Mouse (Mus musculus) spleen, adult 2 months (tissue): Measurements from ENCODE around the gene Ermard. TPM values are rescaled to one million over a fixed set of nuclear protein-coding genes. Genes with fewer than 3 reads are reported as not detected.
"Not testable (repeated sequence)": the region's sequence is repeated elsewhere in the genome, so short reads cannot be mapped to it uniquely, and the experiment has no call there.

Source experiments
- DNase-seq, 2 experiments: peaks; one replicate each; pipeline versions ENCODE4 v3.0.0 to v3.0.0-alpha.2; 2012 to 2021; ENCODE audit warnings: low spot score in 2 of 2, low read depth in 1 of 2
- H3K27ac ChIP-seq: fragments of 200-500 bp; 2 replicates; pipeline ENCODE4 v1.5.1; 2012; ENCODE audit warnings: low read length, inconsistent platforms; ENCODE audit not compliant: insufficient read depth
- H3K27me3 ChIP-seq: fragments of 200-500 bp; 2 replicates; pipeline ENCODE4 v1.6.1; 2012; ENCODE audit warnings: mild to moderate bottlenecking, moderate library complexity, low read length, inconsistent platforms; ENCODE audit not compliant: control insufficient read depth, insufficient read depth
- H3K36me3 ChIP-seq: fragments of 200-500 bp; 2 replicates; pipeline ENCODE4 v1.6.1; 2012; ENCODE audit warnings: mild to moderate bottlenecking, low read length, inconsistent platforms; ENCODE audit not compliant: control insufficient read depth, insufficient read depth
- H3K4me1 ChIP-seq: fragments of 200-500 bp; 2 replicates; pipeline ENCODE4 v1.6.1; 2011; ENCODE audit warnings: inconsistent platforms; ENCODE audit not compliant: control insufficient read depth, insufficient read depth, insufficient read length
- H3K4me3 ChIP-seq: fragments of 200-500 bp; 2 replicates; pipeline ENCODE4 v1.5.1; 2011; ENCODE audit warnings: mild to moderate bottlenecking, inconsistent platforms; ENCODE audit not compliant: insufficient read depth, insufficient read length; ENCODE audit errors: extremely low read depth
- WGBS: fragments of 180-500 bp; shearing (Covaris S2); methylation state at CpG from one replicate; pipeline ENCODE4 v1.1.7; 2018; 5-methylcytosine and 5-hydroxymethylcytosine counted together
- polyA plus RNA-seq: library from polyadenylated mRNA; depleted of rRNA; stranded (reverse); fragments of >200 nt; gene quantifications from 2 replicates; pipeline ENCODE4 v1.2.3, GENCODE M21; 2012

Ermard gene
- polyA plus RNA-seq, 1 experiment = 43.1 TPM

GRCm38 (mm10) chr17:15024502-15025193, 16.4 kb upstream of the Ermard start:
- not testable (repeated sequence) for H3K27ac ChIP-seq, H3K4me3 ChIP-seq, H3K36me3 ChIP-seq, H3K4me1 ChIP-seq, H3K27me3 ChIP-seq, DNase-seq
- no CpG with 5 or more reads among the region's 48 CpGs for WGBS

GRCm38 (mm10) chr17:15025513-15025912, 15.5 kb upstream of the Ermard start:
- not testable (repeated sequence) for H3K4me3 ChIP-seq, DNase-seq, H3K36me3 ChIP-seq, H3K27me3 ChIP-seq, H3K4me1 ChIP-seq, H3K27ac ChIP-seq
- WGBS = no CpG with 5 or more reads among the region's 6 CpGs

- H3K27me3 ChIP-seq, H3K27ac ChIP-seq, H3K36me3 ChIP-seq, H3K4me1 ChIP-seq, DNase-seq, H3K4me3 ChIP-seq: not testable (repeated sequence)
- WGBS = no CpG with 5 or more reads among the region's 4 CpGs
Observed at GRCm38 (mm10) chr17:15031414-15031813, 9.6 kb upstream of the Ermard start.

- DNase-seq, H3K27me3 ChIP-seq, H3K27ac ChIP-seq, H3K4me1 ChIP-seq, H3K36me3 ChIP-seq, H3K4me3 ChIP-seq: not testable (repeated sequence)
- no CpG with 5 or more reads among the region's 3 CpGs for WGBS
Observed at GRCm38 (mm10) chr17:15040455-15040854, 553 bp upstream of the Ermard start.

- not testable (repeated sequence) for DNase-seq, H3K27ac ChIP-seq, H3K4me3 ChIP-seq, H3K36me3 ChIP-seq, H3K27me3 ChIP-seq, H3K4me1 ChIP-seq
- WGBS = no CpG with 5 or more reads among the region's 1 CpGs
Observed at GRCm38 (mm10) chr17:15050338-15050737, 9.3 kb downstream of the Ermard start.

- not testable (repeated sequence) for H3K4me1 ChIP-seq, DNase-seq, H3K27me3 ChIP-seq, H3K27ac ChIP-seq, H3K4me3 ChIP-seq
- WGBS = 80% methylated on average over 1 of the region's 1 CpGs
- peaks cover 11% of the 10 kb centered on the region for H3K36me3 ChIP-seq
Observed at GRCm38 (mm10) chr17:15052766-15053165, 11.8 kb downstream of the Ermard start.

GRCm38 (mm10) chr17:15053183-15053828, 12.3 kb downstream of the Ermard start:
- not testable (repeated sequence) for DNase-seq, H3K27ac ChIP-seq, H3K4me3 ChIP-seq, H3K4me1 ChIP-seq, H3K27me3 ChIP-seq
- over 99% methylated on average over 6 of the region's 8 CpGs for WGBS
- peaks cover 15% of the 10 kb centered on the region for H3K36me3 ChIP-seq

GRCm38 (mm10) chr17:15053829-15054200, 12.8 kb downstream of the Ermard start:
- H3K27ac ChIP-seq, H3K4me1 ChIP-seq, DNase-seq, H3K4me3 ChIP-seq, H3K27me3 ChIP-seq: not testable (repeated sequence)
- peaks cover 17% of the 10 kb centered on the region for H3K36me3 ChIP-seq
- 98% methylated on average over 13 of the region's 13 CpGs for WGBS
